Mouse (Mus musculus) CH12F3 (cell line): ENCODE measurements around the gene Mboat2.

Experiments used
- in situ Hi-C: fragments of 300-500 bp; cut with MboI; formaldehyde crosslinking; loops from 2 replicates; pipeline ENCODE4 v1.14.3; 2020; ENCODE audit warnings: low sequenced_read_pairs

The Mboat2 gene

DNA sequence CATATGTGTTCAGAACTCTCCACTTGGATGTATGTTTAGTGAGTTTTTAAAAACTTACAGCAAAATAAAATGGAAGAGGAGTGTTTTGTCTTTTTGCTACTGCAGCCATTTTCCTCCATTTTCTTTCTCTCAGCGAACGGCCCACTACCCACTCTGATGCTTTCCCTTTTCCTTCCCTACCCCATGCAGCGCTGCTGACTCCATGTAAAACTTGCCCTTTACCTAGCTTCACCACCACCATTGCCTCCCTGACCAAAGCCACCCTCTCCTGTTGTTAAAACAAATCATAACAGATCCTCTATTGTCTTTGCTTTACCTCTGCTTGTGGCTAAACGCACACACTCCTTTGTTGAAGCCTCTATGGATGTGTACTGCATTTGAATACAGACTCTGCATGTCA lies 164.7 kb downstream of the Mboat2 start:
- in situ Hi-C loops: no loop called here

- in situ Hi-C loops: no loop called here
These were observed 174.7 kb downstream of the Mboat2 start for GRCm38 (mm10) chr12:25005350-25005749.

GRCm38 (mm10) chr12:25009957-25010356 lies 179.3 kb downstream of the Mboat2 start:
- in situ Hi-C loops: no loop called here

GRCm38 (mm10) chr12:25010416-25010815 lies 179.7 kb downstream of the Mboat2 start:
- in situ Hi-C loops: no loop called here

DNA sequence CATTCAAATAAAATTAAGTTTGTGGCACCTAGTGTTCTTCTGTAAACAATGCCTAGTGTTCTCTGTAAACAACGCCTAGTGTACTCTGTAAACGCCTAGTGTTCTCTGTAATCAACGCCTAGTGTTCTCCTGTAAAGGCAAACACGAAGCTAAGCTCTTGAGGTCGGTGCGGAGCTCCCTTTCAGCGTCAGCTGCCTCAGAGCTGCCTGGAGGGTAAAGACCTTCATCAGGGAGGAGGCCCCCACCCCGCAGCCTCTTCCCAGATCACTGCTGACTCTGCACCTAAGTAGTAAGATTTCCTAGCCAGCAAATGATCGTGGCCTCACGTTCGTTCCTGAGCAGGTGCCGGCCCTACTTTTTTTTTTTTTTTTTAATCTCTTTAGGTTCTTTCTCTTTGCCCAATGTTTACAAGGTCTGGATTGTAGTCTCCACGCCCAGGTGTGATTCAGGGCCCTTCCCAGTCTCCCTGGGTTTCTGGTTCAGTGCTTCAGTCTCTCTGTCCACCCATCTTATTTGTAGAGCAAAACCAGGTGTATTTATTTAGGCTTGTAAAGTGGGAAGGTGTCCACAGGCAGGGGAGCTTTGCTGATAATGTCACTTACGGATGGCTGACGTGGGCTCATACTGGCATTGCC lies 181.2 kb downstream of the Mboat2 start:
- in situ Hi-C loops: no loop called here

DNA sequence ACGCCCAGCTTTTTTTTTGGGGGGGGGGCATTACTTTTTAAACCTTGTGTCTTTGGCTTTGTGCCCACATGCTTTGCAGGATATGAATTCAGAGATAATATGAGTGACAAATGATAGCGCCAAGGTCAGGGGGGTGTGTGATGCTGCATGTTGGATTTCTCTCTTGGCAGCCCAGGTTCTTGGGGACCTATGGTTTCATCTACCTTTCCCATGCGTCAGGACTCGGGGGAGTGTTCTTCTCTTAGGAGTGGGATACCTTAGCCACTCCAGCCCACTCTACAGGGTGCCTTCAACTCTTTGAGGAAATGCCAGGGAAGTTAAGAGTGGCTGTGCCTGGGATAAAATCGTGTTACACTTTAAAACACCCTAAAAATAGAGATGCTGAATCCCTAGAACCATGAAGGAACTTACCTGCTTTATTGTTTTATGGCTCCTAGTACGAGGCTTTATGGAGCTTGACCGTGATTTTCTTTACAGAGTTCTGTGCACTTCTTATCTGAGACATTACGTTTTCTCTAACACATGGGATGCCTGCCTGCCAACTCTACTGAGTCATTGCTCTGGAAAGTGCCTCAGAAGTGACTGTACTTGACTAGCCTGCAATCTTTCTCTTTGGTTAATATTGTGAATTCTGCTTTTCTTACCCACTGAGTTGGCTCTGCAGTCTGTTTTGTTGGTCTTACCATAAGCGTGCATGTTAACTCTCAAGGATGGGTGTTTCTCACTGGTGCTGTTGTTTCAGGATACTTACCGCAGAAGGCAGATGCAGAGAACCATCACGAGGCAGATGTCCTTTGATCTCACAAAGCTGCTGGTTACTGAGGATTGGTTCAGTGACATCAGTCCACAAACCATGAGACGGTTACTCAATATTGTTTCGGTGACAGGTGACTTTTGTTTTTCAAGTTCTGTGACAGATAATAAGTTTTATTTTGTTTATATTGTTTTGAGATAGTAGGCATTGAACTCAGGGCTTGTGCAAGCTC lies 182.2 kb downstream of the Mboat2 start:
- in situ Hi-C loops: no loop called here
